Mouse (Mus musculus) gastrocnemius, postnatal 36 days (tissue): ENCODE results near the gene Otud3. TPM values are rescaled to one million over a fixed set of nuclear protein-coding genes. Genes with fewer than 3 reads are reported as not detected.
A peak's percentile ranks its signal among the peaks of the same experiment; 100 is the strongest.
"Not testable (repeated sequence)": the region's sequence is repeated elsewhere in the genome, so short reads cannot be mapped to it uniquely, and the experiment has no call there.

Experiments
- DNase-seq, 2 experiments: peaks; one replicate each; pipeline ENCODE4 v3.0.0; 2022
- intact Hi-C: fragments of 180-260 bp; cut with DNase I; formaldehyde crosslinking; loops from one replicate; pipeline ENCODE4 v1.15.1; 2025
- total RNA-seq, 2 experiments: library from RNA; stranded (reverse); gene quantifications; 2 replicates each; pipeline ENCODE4 v1.2.3; 2021

Otud3 gene
- total RNA-seq, 2 experiments from 2014 or later: 12.3 to 13.4 TPM

DNA sequence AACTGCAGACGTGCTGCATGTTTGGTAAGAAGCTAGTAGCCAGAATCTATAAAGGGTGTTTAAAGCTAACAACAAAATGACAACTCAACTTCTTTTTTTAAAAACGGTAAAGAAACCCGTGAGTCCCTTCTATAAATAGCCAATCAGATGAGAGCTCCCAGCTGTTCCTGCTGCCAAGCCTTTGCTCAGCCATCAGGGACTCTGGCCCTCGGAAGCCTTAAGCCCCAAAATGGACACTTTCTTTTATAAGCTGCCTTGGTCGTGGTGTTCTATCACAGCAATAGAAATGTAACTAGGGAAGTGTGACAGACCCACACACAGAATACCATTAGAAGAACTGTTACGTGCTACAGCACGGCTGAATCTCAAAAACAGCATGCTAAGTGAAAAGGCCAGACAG, 14.4 kb downstream of the Otud3 start:
- intact Hi-C loops: no loop called here
- DNase-seq: no peak

GRCm38 (mm10) chr4:138893789-138894188, 20.0 kb downstream of the Otud3 start:
- intact Hi-C loops, DNase-seq: not testable (repeated sequence)

DNA sequence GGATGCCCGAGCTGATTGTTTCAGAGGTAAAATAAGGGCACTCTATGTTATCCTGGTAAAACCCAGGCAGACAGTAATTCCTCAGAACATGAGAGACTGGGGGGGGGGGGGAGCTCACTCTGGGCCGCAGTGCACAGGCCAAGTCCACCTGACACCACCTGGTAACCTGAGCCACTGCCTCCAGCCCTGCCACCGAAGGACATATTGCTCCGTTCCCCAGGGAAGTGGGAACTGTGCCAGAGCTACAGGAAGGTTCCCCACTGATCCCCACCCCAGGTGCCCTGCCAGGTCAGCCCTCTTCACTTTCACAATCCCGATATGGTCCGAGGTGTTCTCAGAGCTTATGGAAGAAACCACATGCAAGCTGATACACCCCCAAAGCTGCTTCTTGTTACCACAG, 21.1 kb downstream of the Otud3 start:
- no peak for DNase-seq

DNA sequence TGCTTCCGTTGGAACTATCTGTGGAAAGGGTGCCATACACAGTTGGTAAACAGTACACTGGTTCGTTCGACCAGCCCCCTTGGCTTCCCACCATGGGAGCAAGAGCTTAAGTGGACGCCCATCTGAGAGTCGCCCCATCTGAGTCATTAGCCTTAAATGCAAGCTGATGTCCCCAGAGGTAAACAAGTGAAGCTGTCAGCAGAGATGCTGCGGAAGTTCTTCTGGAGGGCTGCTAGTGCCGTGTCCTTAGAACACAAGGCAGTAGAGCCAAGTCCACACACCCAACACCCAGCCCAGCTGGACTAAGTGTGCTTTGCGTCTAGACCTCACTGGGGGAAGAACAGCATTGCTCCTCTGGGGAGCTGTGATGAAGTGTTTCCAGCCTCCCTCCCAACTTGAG, 24.1 kb downstream of the Otud3 start:
- DNase-seq: peak in 1 of 2 experiments; percentile 17
- intact Hi-C loops: no loop called here

More for the DNA sequence above, 21.1 kb downstream of the Otud3 start:
- intact Hi-C loops: no loop called here

DNA sequence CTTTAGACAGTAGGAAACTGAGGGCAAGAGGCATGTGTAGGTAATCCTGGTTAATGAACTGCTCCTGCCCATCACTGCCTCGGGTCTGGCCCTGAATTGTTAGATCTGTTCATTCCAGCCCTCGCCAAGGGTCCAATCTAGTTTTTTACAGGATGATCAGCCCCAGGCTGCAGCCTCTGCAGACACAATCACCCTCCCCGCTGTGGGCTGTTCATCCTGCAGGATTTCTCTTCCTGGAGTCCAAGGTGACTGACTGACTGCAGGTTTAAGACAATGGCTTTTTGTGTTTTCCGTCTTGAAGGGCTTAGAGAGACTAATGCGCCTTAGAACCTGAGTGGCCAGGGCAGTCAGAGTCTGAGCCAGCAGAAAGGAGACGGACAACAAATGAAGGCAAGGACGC, 24.6 kb downstream of the Otud3 start:
- intact Hi-C loops: no loop called here
- DNase-seq: no peak

- DNase-seq: peak; percentile 81 to 83
- intact Hi-C loops: no loop called here
Measured at GRCm38 (mm10) chr4:138884261-138884660, 29.5 kb downstream of the Otud3 start.

GRCm38 (mm10) chr4:138882179-138882578, 31.6 kb downstream of the Otud3 start:
- DNase-seq: no peak
- intact Hi-C loops: no loop called here

GRCm38 (mm10) chr4:138880811-138881584, 32.7 kb downstream of the Otud3 start:
- intact Hi-C loops: no loop called here
- peak in 1 of 2 experiments; percentile 33 for DNase-seq

DNA sequence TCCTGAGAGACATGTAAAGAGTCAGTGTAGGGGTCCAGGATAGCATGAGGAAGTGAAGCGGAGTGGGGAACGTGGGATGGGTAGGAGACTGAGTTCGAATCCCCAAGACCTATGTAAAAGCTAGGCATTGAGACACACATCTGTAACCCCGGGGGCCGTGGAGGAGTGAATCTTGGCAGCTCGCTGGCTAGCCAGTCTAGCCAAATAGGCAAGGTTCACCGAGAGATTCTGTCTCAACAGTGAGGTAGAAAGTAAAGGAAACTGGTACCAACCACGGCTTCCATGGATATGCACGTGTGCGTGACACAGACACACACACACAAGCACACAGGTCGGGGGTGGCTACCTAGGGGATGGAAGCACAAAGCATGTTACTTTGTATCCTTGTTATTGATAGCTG, 33.9 kb downstream of the Otud3 start:
- DNase-seq: no peak
- intact Hi-C loops: no loop called here

DNA sequence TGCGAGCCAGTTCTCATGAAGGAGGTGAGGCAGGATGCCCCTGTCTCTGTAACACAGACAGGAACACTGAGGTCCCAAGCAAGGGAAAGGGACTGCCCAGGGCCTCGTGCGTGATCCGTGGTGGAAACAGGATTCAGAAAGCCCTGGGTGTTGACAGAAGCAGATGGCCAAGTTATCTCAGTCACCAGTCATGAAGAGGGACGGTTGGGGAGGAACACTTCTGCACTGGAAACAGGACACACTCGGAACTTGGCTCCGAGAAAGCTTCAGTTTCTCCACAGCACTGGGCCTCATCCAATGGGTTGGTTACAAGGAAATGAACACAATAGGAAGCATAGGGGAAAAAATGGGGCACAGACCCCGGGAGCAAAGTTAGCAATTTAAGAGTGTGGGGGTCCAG, 35.0 kb downstream of the Otud3 start:
- DNase-seq: peak in 1 of 2 experiments; percentile 20
- intact Hi-C loops: no loop called here

GRCm38 (mm10) chr4:138877731-138878130, 36.0 kb downstream of the Otud3 start, which contains the start of gene Pla2g2e:
Pla2g2e (plus strand) TSS chr4:138877942.
- no peak for DNase-seq
- intact Hi-C loops: no loop called here

DNA sequence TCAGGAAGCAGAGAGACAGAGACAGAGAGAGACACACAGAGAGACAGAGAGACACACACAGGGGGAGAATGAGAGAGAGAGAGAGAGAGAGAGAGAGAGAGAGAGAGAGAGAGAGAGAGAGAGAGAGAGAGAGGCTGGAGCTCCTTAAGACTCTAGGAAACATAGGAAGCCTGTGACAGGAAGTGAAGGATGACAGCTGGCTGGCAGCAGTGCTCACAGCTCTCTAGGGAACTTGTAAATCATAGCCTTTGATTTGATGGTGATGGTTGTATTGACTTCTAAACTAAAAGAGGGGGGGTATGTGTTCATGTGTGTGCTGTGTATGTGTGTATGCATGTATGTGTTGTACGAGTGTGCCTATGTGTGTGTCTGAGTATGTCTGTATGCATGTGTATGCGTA, 37.8 kb downstream of the Otud3 start:
- intact Hi-C loops: no loop called here

GRCm38 (mm10) chr4:138875275-138875674, 38.5 kb downstream of the Otud3 start:
- intact Hi-C loops: not testable (repeated sequence)

More for the DNA sequence above, 37.8 kb downstream of the Otud3 start:
- no peak for DNase-seq

DNA sequence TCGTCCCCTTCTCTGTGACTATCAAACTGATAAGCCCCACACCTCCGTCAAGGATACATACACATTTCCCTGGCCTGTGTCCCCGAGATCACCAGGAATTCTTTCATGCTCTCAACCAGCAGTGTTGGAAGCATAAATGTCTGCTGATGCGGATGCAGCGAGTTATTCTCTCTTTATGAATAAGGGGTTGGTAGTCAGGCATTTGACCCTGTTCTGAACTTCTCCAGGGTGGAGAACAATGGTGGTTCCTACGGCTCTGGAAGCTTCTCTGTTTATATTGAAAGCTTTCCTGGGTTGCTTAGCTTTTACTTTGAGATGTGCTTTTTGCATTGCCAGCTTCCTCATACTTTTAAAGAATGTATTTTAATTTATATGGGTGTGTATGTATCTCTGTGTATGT, 39.9 kb downstream of the Otud3 start, which contains the start of gene Gm13030:
Gene Gm13030, minus strand, starts transcription at position 101 of the 400 bp plus-strand sequence.
- intact Hi-C loops: no loop called here
- no peak for DNase-seq

More at GRCm38 (mm10) chr4:138875275-138875674, 38.5 kb downstream of the Otud3 start:
- not testable (repeated sequence) for DNase-seq

DNA sequence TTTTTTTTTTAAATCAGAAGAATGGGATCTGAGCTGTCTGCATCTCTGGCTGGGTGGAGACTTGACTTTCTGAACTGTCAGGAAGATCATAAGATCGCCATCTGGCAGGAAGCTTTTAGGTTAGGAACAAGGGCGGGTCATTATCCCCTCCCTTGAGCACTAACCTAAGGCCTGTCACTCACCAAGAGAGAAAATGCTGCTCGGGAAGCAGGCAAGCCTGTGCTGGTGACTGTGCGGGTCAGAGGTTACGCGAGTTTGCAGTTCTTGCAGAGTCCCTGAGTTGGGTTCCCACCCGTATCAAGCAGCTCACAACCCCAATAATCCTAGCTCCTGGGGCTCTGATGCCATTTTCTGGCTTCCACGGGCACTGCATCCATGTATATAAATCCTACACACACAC, 45.1 kb downstream of the Otud3 start:
- intact Hi-C loops: no loop called here
- no peak for DNase-seq

DNA sequence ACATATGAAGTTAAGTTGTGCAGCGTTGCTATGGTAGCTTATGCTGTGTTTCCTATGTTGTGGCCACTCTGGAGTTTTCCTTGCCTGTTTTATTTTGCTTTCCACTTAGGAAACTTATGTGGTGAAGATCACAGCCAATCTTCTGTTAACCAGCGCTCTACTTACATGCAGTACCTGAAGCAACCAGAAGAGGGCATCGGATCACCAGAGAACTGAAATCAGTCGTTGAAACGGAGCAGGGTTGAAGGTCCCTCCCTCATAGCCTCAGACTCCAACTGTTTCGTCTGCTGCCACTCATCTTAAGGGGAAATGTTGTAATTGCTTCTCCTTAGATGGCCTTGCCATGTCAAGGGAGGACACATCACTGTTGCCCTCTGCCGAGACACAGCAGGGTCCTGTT, 47.3 kb downstream of the Otud3 start:
- intact Hi-C loops: loop anchor here (1.0 kb wide), 1 partner anchor 17 kb away; no protein-coding TSS in a partner anchor

GRCm38 (mm10) chr4:138865991-138866390, 47.8 kb downstream of the Otud3 start:
- no peak for DNase-seq
- intact Hi-C loops: loop anchor here (1.0 kb wide), 1 partner anchor 17 kb away; no protein-coding TSS in a partner anchor

More for the DNA sequence above, 47.3 kb downstream of the Otud3 start:
- DNase-seq: peak in 1 of 2 experiments; percentile 59

DNA sequence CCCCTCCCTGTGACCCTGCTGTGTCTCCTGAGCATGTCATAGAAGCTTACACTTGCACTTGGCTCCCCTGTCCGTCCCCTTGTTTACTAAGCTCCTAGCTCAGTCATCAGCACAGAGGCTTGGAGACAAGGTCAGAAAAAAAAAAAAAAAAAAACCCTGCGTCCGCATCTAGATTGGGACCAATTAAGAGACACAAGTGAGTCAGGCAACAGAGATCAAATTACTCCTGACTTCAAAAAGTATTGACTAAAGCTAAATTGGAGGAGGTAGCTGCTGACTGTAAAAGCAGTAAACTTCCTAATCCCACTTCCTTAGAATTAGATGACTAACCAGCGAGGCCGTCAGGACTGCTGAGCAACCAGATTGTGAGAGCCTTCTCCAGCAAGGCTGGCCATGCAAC, 48.7 kb downstream of the Otud3 start:
- no peak for DNase-seq
- intact Hi-C loops: no loop called here

DNA sequence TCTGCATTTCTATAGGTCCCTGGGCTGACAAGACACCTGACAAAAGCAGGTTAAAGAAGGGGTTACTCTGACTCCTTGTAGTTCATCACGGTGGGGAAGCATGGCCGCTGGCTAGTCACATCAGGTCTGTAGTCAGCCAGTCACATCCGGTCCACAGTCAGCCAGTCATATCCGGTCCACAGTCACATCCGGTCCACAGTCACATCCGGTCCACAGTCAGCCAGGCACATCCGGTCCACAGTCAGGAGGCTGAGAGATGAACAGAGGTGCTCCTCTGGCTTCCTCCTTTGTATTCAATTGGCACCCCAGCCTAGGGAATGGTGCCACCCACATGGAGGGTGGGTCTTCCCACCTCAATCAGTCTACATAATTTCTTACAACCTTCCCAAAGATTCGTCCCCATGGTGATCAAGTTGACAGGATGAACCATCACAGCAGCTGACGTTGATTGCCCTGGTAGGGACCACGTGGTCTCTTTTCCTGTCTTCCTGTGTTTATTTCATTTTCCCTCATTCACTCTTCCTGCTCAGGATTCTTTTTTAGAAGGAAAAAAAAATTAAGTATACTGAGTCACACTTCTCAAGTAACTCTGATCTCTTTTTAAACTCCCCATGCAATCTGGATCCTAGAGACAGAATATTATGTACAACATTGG, 50.3 kb downstream of the Otud3 start, which contains the start of gene Pla2g5:
Gene Pla2g5, minus strand, starts transcription at position 139 of the 655 bp plus-strand sequence.
- DNase-seq: no peak
- intact Hi-C loops: no loop called here

DNA sequence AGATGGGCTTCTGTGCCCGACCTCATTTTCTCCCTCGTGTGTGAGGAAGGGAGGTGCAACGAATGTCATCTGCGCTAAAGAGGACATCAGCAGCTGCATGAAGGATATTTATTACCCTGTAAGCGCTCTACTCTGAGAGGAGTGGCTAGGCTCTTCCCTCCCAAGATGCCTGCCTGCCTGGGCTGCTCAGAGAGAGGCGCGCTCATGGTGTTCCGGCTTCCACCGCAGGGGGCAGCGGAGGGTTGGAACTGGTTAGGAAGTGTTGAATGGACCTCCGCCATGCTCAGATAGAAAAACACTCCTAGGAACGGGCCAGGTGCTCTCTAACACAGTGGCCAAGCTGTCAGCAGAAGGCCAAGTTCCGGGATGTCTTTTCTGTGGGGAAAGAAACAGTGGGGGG, 54.0 kb downstream of the Otud3 start:
- intact Hi-C loops: no loop called here
- peak; percentile 41 to 51 for DNase-seq

DNA sequence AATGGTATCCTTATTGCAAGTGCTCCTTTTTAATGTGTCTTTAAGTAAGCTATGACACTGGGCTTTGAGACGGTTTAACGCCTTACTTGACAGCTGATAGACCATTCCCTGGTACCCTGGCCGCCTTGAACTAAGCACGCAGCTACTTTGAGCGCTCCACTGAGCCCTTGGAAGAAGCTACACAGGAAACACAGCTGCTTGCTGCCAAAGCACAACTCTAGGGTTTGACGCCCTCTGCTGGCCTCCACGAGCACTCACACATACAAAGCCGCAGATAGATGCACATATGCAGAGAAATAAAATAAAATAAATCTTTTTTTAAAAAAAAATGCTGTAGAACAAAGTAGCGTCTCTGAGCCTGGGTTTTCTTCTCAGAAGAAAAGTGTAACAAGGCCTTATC, 54.5 kb downstream of the Otud3 start:
- intact Hi-C loops: no loop called here
- DNase-seq: no peak
